Mouse (Mus musculus): ENCODE measurements around the gene Hs6st3.

- TF ChIP-seq CTCF (IDR thresholded peaks at IDR 0.05; ENCODE audit: control insufficient read depth, insufficient read depth, low read length) = no peak
- TF ChIP-seq POLR2A (IDR thresholded peaks at IDR 0.05; ENCODE audit: borderline replicate concordance, control insufficient read depth, low read depth, low read length) = no peak
Observed at GRCm38 (mm10) chr14:119422894-119423293, 284.8 kb downstream of the Hs6st3 start.
